Mouse (Mus musculus) CD4-positive helper T cell, adult 2 months (primary cell): ENCODE data around the gene Prss47.

Source experiments
- DNase-seq: peaks from one replicate; pipeline ENCODE4 v3.0.0-alpha.2; 2012; ENCODE audit warnings: low read depth, missing footprints, low spot score

Prss47 gene

GRCm38 (mm10) chr13:65052660-65053059, at the start of gene Prss47:
Gene Prss47, minus strand, starts transcription at chr13:65052760.
- DNase-seq: no peak

GRCm38 (mm10) chr13:65101232-65101631, 48.7 kb upstream of the Prss47 start:
- peak; percentile 15 for DNase-seq

- DNase-seq: no peak
Measured at GRCm38 (mm10) chr13:65100678-65101077, 48.1 kb upstream of the Prss47 start.

GRCm38 (mm10) chr13:65097018-65097417, 44.5 kb upstream of the Prss47 start:
- no peak for DNase-seq

- no peak for DNase-seq
Measured at GRCm38 (mm10) chr13:65095923-65096322, 43.4 kb upstream of the Prss47 start.

GRCm38 (mm10) chr13:65069969-65070368, 17.4 kb upstream of the Prss47 start:
- peak; percentile 8 for DNase-seq

- DNase-seq: no peak
Measured at GRCm38 (mm10) chr13:65035057-65035456, 17.5 kb downstream of the Prss47 start.

- DNase-seq: no peak
Measured at GRCm38 (mm10) chr13:65032758-65033157, 19.8 kb downstream of the Prss47 start, which contains the start of gene Spata31d1c. Gene Spata31d1c, plus strand, starts transcription at chr13:65033058.

- no peak for DNase-seq
Measured at GRCm38 (mm10) chr13:65011052-65011738, 41.4 kb downstream of the Prss47 start.

GRCm38 (mm10) chr13:65007971-65008370, 44.6 kb downstream of the Prss47 start:
- DNase-seq: no peak

GRCm38 (mm10) chr13:65006760-65007159, 45.8 kb downstream of the Prss47 start:
- no peak for DNase-seq

- DNase-seq: no peak
Measured at GRCm38 (mm10) chr13:65005414-65005813, 47.1 kb downstream of the Prss47 start.
